Mouse (Mus musculus) erythroid progenitor cell, adult 5-6 weeks (primary cell): ENCODE results near the gene Pgghg. TPM values are rescaled to one million over a fixed set of nuclear protein-coding genes. Genes with fewer than 3 reads are reported as not detected.
A peak's percentile ranks its signal among the peaks of the same experiment; 100 is the strongest.
"Not testable (repeated sequence)": the region's sequence is repeated elsewhere in the genome, so short reads cannot be mapped to it uniquely, and the experiment has no call there.

Experiments used
- ATAC-seq: replicated peaks from 2 replicates; pipeline ENCODE4 v1.8.0; 2016; ENCODE audit warnings: moderate number of reproducible peaks, mild to moderate bottlenecking, moderate TSS enrichment, inconsistent platforms; ENCODE audit not compliant: poor library complexity, low FRiP score, severe bottlenecking
- total RNA-seq, 2 experiments: library from RNA; stranded (forward) in 1 of 2; stranded (reverse) in 1 of 2; fragments of 150-400 nt in 1 of 2; fragments of 186-747, 209-891 nt in 1 of 2; gene quantifications; 2 replicates each; pipeline versions ENCODE4 v1.2.3 to v1.2.4; 2015 to 2017; ENCODE audit warnings: low replicate concordance in 2 of 2

The Pgghg gene
- total RNA-seq, 2 experiments from 2014 or later, result 1.3 TPM; not detected in 1

- no peak for ATAC-seq
Observed at GRCm38 (mm10) chr7:140953133-140953532, 11.9 kb downstream of the Pgghg start.

- no peak for ATAC-seq
Observed at GRCm38 (mm10) chr7:140953800-140954732, 12.9 kb downstream of the Pgghg start.

- ATAC-seq, result no peak
Observed at GRCm38 (mm10) chr7:140954733-140955071, 13.5 kb downstream of the Pgghg start.

GRCm38 (mm10) chr7:140955342-140955741 is 14.2 kb downstream of the Pgghg start:
- no peak for ATAC-seq

GRCm38 (mm10) chr7:140955758-140956555 is 14.8 kb downstream of the Pgghg start, which contains the start of the genes Gm45717 and Ifitm2:
Gm45717 (minus strand) TSS chr7:140955937.
Ifitm2 (minus strand) TSS chr7:140955987.
- no peak for ATAC-seq

GRCm38 (mm10) chr7:140956556-140956869 is 15.3 kb downstream of the Pgghg start:
- ATAC-seq, result no peak

GRCm38 (mm10) chr7:140959181-140959901 is 18.1 kb downstream of the Pgghg start:
- no peak for ATAC-seq

- ATAC-seq, result no peak
Observed at GRCm38 (mm10) chr7:140960026-140960425, 18.8 kb downstream of the Pgghg start.

GRCm38 (mm10) chr7:140961416-140961815 is 20.2 kb downstream of the Pgghg start:
- ATAC-seq, result no peak

GRCm38 (mm10) chr7:140962733-140963132 is 21.5 kb downstream of the Pgghg start:
- ATAC-seq, result no peak

- ATAC-seq, result no peak
Observed at GRCm38 (mm10) chr7:140966921-140967320, 25.7 kb downstream of the Pgghg start, which contains the start of gene Ifitm1. Ifitm1 (plus strand) TSS chr7:140967221.

GRCm38 (mm10) chr7:140967862-140968591 is 26.8 kb downstream of the Pgghg start:
- 0 out of 2 replicates have a peak, but pooled peaks have one; percentile 19 for ATAC-seq

GRCm38 (mm10) chr7:140968710-140969109 is 27.5 kb downstream of the Pgghg start:
- not testable (repeated sequence) for ATAC-seq

GRCm38 (mm10) chr7:140970931-140971330 is 29.7 kb downstream of the Pgghg start:
- no peak for ATAC-seq

- ATAC-seq, result 0 out of 2 replicates have a peak, but pooled peaks have one; percentile 25
Observed at GRCm38 (mm10) chr7:140971479-140972171, 30.4 kb downstream of the Pgghg start.

- no peak for ATAC-seq
Observed at GRCm38 (mm10) chr7:140973396-140974165, 32.4 kb downstream of the Pgghg start.

GRCm38 (mm10) chr7:140974940-140975339 is 33.7 kb downstream of the Pgghg start:
- ATAC-seq, result no peak

- ATAC-seq, result no peak
Observed at GRCm38 (mm10) chr7:140975465-140975864, 34.3 kb downstream of the Pgghg start.
